Mouse (Mus musculus) telencephalon, adult 2 months (tissue): Measurements from ENCODE around the gene Dnmt3c.
"Not testable (repeated sequence)": the region's sequence is repeated elsewhere in the genome, so short reads cannot be mapped to it uniquely, and the experiment has no call there.

Experiments
- DNase-seq: peaks from one replicate; pipeline ENCODE4 v3.0.0-alpha.2; 2011; ENCODE audit warnings: low read depth, low spot score

Gene Dnmt3c

DNA sequence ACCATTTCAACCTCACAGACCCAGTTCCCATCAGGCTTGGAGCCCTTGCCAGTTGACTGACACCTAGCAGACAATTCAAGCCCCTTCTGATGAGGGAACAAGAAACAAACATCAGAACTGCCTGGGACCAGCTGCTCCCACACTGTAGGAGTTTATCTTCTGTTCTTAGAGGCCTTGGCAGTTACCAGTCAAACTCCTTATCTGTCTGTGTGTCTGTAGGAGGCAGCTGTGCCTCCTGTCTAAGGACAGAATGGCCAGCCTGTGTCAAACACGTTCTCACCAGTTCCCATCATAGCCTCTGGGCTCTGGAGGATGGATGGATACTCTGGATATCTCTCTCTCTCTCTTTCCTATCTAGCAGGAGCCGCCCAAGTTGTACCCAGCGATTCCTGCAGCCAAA, 21.4 kb downstream of the Dnmt3c start:
- not testable (repeated sequence) for DNase-seq

DNA sequence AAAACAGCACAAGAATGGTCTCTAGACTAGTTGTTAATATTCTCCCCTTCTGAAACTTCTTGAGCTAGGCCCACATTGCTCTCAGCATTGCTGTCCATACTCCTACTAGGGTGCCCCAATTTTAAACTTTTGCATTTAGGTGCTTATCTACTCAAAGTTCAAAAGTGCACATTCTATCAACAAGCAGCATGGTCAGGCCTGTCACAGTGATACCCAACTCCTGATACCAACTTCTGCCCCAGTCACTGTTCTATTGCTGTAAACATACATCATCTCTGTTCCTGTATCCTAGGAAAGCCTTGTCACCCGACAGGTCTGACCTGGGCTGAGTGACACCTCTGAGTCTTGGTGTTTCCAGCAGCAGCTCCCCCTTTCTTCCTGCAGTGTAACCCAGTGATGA, 26.6 kb downstream of the Dnmt3c start:
- no peak for DNase-seq

DNA sequence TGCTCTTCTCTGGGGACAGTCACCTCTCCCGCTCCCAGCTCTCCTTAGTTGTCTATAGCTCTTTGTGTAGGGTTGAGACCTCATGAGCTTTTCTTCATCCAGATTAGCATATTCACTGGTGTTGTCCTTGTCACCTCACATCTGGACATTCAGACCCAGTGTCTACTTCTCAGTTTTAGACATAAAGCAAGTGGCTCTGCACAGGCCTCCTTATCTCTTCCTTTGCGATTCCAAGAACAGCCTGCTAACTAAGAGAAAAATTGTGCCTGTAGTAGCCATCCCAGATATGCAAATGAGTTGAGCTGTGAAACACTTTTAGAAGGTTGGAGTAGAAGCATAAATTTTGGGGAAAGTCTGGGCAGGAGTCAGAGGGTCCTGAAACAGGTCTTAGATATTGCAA, 28.0 kb downstream of the Dnmt3c start:
- no peak for DNase-seq

DNA sequence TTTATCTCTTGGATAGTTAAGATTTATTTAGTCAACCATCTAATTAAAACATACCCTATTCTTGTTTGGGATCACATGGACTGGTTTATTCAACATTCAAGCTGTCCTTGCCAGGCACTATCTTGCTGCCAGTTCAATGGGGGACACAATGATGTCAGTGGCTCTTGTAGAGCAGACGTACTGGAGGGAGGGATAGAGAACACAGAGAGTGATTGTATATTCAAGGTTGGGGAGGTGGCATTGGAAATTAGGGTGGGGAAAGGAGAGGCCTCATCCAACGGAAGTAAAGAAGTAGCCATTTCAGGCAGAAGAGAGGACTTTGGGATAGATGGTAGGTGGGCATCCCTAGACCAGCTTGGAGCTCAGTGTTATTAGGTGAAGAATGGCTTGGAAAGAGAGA, 28.4 kb downstream of the Dnmt3c start:
- no peak for DNase-seq

DNA sequence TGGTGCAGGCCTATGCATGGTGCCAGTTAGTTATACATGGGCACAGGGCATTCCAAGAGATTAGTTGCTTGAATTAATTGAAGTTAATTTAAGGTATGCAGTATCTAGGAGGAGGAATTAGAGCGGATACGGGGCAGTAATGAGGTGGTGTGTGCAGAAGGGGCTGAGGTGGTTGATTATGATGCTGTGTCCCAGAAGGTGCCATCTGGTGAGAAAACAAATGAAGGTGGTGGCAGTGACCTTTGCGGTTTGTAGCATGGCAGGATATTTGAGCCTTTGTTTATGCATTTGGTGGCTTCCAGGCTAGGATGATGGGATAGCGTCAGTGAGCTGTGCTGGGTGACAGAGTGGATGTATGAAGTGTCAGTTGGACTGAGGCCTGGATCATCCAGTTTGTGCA, 28.8 kb downstream of the Dnmt3c start:
- DNase-seq, result no peak

DNA sequence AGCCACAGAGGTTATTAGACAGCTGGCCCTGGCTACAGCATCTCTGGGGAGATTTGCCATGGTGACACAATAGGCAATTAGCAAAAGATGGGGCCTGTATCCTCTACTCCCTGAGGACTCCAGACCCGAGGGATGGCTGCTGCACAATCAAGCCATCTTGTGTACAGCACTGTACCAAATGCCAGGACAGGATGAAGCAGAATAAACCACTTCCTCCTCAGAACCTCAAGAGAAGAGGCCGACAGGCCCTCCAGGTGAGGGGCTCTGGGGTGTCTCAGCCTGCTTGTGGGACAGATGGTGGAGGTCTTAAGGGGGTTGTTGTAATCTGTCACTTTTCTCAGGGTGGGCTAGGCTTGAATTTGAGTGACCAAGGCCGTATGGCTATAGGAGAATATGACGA, 37.6 kb downstream of the Dnmt3c start:
- no peak for DNase-seq

DNA sequence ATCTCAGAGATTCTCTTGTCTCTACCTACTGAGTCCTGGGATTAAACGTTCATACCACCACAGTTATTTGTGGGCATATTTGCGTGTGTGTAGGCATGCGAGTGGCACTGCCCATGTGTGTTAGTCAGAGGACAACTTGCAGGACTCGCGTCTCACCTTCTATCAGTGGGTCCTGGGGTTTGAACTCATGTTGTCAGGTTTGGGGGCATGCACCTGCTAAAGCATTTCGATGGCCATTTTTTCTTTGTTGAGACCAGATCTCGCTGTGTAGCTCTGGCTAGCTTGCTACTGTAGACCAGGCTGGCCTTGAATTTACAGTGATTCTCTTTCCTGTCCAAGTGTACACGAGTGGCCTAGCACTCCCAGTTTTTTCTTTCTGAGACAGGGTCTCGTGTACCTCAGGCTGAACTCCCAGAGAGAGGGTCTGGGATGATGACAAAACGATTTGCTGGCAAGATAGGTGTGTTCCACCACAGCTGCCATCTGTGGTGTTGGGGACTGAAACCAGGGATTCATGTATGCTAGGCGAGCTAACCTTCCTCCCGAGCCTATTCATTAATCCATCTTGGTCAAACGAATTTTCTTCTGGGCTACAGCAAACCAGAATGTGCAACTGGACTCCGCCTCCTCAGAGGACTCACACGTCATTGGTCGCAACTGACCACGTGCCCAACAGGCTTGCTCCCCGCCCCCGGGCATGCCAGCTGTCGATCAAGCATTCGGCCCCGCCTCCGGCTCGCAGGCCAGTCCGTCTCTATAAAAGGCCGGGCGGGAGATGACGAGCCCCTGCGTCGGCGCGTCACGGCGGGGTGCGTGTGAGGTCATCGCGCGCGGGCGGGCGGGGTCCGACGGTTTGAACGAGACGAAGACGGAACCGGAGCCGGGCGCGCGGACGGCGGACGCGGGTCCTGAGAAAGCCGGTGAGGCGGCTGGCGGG, 44.3 kb downstream of the Dnmt3c start, which contains the start of gene Mapre1:
TSS of gene Mapre1 (plus strand) at position 775 of the 937 bp plus-strand sequence.
- DNase-seq, result peak; percentile 98

DNA sequence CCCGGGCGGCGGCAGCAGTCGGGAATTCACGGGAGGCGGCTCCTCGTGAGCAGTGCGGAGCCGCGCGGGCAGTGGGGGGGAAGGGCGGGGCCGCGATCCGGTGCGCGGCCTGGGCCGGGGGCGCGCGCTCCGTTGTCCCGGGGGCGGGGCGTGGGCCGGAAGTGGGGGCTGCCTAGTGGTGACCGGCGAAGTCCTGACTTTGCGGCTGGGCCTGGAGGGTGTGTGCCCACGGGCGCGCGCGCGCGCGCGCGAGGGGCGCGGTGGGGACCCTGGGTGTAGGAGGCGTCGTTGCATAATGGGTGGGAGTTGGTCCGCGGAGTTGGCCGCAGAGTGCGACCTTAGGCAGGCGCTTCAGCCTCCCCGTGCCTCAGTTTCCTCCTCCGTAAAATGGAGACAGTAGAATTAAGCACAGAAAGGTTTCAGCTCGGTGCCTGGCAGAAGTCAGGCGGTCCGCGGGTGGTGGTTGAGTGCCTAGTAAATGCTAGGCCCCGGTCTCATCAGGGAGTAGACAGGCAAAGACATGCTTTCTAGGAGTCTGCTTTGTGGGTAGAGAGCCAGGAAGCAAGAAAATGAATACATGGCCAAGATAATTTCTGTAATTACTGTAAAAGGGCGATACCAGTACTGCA, 45.1 kb downstream of the Dnmt3c start:
- DNase-seq, result no peak

DNA sequence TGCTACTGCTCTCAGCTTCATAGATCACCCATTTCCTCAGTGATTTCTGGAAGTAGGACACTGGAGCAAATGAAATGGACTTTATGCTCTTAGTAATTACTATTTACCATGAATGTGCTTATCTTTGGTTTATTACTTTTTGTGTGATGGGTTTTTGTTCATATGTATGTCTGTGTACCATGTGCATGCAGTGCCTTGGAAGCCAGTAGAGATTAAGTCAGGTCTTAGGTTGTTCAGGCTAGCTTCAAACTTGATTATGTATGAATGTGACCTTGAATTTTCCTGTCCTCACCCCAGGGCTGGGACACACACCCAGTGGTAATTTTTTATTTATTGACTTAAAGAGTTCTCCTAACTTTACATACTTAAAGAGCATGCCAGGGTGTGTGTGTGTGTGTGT, 51.5 kb downstream of the Dnmt3c start:
- no peak for DNase-seq

DNA sequence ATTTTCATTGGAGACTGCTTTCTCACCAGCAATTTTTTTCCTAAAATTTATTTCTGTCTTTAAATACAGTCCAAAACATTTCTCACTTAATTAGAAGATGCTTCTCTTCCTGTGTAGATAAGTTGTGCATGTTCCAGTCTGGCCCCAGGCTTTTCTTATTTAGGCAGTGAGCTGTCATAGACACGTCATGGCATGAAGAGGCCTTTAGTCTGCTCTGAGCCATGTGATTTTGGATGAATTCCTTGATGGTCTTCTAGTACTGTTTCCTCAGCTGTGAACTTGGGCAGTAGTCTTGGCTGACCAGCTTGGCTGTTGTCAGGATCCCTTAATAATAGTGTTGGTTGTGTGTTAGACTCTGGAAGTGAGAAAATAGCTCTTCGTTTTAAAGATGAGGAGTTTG, 53.9 kb downstream of the Dnmt3c start:
- no peak for DNase-seq

DNA sequence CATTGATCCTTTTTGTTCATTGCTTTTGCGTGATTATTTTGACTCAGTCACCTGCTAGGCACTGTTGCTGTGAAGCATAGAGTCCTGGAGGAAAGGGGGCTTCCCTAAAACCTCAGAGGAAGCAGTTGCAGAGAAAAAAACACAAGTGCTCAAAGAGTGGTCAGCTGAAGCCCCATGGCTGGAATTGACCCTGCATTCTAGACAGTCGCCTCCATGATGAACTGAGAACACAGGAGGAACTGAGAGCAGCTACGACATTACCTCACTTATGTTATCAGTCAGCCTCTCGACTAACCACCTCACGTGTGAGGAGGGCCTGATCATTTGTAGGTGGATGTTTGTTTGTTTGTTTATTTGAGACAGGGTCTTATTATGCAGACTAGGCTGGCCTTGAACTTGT, 65.7 kb downstream of the Dnmt3c start:
- no peak for DNase-seq

DNA sequence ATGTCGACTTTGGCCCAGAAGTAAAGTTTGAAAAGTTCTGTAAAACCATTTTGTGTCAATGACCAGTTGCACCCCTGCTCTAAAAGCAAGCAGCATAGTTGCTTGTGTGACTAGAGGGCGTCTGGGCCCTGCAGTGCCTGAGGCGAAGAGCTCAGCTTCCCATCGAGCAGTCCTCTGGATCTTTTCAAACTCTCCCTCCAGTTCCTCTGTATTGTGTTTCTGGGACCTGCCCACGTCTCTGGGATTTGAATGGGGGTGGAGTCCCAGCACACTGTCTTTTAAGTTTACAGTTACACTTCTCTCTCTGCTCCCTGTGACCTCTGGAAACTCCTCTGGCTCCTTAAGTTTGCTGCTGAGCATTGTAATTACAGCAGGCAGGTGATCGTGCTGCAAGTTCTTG, 71.0 kb downstream of the Dnmt3c start:
- DNase-seq, result no peak

DNA sequence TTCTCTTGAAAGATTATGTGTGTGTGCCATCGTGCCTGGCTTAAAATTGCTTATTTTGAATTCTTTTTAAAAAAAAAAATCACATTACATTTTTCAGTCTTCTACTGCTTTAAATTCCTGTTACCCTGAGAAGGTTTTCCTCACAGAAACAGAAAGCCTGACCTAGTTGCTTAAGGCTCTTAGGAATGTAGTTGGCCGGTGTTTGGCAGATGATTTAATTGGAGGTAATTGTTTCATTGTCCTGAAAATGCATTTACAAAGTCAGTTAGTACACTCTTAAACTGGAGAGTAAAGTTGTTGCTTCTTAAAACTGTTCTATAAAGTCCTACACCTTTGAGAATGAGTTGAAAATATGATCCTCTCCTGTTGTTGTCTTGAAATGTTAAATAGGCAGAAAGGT, 72.4 kb downstream of the Dnmt3c start:
- no peak for DNase-seq

DNA sequence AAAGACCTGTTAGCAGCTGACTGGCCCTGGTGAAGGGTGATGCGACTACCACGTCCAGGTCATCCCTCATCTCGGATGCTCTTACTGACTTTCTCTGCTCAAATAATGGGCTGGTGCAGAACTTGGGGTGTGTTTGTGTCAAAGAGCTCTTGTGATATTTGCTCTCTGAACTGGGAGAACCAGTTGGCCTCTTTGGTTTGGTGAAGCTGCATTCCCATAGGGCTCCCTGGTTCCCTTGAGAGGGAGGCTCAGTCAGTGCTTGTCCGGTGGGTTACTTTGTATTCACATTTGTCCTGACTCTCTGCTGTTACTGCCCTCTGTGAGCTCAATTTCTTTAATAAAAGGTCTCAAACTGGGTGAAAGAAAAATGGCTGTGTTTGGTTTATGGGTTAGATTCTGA, 76.5 kb downstream of the Dnmt3c start:
- DNase-seq, result no peak

DNA sequence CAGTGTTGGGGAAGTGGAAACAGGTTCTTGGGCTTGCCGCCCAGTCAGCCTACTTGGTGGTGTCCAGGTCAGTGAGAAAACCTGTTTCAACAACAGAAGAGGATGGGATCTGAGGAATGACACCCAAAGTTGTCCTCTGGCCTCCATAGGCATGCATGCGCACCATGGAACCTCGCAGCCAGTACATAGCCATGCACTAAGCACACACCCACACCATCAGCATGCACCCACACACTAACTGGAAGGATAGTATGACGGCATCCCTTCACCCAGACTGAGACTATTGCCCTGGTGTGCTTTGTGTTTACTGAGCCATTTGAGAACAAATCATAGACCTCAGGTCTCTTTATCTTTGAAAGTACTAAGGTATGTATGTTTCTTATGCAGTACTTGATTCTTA, 79.0 kb downstream of the Dnmt3c start:
- DNase-seq, result no peak

DNA sequence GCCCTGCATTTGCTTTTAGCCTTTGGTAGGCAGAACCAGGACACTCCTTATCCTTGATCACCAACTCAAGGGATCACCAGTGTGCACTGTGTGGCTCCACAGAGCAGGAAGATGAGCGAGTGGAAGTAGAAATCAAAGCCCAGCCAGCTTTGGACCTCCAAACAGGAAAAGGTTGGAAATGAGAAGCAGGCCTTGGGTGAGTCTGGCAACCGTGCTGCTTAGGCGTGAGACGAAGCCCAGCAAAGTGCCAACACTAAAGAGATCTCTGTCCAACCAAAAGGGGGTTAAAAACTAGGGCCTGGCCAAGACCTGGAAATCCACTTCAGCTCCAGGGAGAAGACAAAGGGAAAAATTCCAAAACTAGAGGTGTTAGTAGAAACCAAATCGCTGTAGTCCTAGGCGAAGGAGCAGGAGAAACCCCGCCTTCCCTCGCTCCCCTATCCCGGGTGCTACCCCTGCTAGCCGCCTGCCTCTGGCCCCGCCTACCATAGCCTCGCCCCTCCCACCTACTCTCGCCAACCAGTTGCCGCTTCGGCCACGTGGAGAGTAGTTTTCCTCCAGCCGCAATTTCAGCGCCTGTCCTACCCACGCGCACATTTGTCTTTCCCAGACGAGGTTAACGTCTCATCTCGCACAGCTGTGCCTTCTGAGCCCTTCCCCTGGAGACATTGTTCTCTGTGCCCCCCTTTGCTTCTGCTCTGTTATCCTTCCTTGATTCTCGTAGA, 82.3 kb downstream of the Dnmt3c start:
- DNase-seq, result peak; percentile 18
